Mouse (Mus musculus) E14TG2a.4 (cell line): ENCODE data around the gene Ptprm.

ENCODE experiments used
- CTCF ChIP-seq: conservative IDR thresholded peaks from 2 replicates; pipeline ENCODE4 v1.5.1; 2014; ENCODE audit warnings: low read length
- NANOG ChIP-seq: IDR thresholded peaks from 2 replicates; pipeline ENCODE4 v1.6.1; 2014; ENCODE audit warnings: borderline replicate concordance, low read length, mixed read lengths
- POU5F1 ChIP-seq: IDR thresholded peaks from 2 replicates; pipeline ENCODE4 v1.6.1; 2014; ENCODE audit warnings: low read length, borderline replicate concordance

DNA sequence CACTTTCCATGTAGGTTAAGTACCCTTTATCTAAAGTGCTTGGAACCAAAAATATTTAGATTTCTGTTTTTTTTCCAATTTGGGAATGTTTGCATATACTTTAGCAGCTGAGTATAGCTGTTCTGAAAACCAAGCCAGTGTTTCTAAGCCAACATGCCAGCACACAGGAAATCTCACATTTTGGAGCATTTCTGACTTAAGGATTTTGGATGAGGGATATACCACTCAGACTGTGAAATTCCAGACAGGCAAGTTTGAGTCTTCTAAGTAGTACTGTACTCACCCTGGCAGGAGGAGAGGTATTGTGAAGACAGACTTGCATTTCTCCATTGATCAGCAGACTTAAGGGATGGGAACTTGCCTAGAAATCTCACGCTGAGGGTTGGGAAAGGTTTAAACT is 10.2 kb upstream of the Ptprm start:
- TF ChIP-seq CTCF (no peak), NANOG (no peak), POU5F1 (no peak)
